Mouse (Mus musculus) cerebellum, adult 2 months (tissue): ENCODE results near the gene Atg13.

Source experiments
- CTCF ChIP-seq: fragments of 200-500 bp; IDR thresholded peaks from 2 replicates; pipeline ENCODE4 v1.5.1; 2011; ENCODE audit warnings: low read depth, mild to moderate bottlenecking, control low read depth, low read length, moderate library complexity, borderline replicate concordance; ENCODE audit not compliant: insufficient read depth
- POLR2A ChIP-seq: fragments of 200-500 bp; IDR thresholded peaks from 2 replicates; pipeline ENCODE4 v1.6.1; 2011; ENCODE audit warnings: low read length, control low read depth, borderline replicate concordance; ENCODE audit not compliant: insufficient read depth

- TF ChIP-seq POLR2A, result no peak
- no peak for TF ChIP-seq CTCF
Measured at GRCm38 (mm10) chr2:91651458-91652258, 58.7 kb downstream of the Atg13 start.
